Mouse (Mus musculus) frontal cortex, adult (tissue): Measurements from ENCODE around the gene Vmn1r208.
A peak's percentile ranks its signal among the peaks of the same experiment; 100 is the strongest.
"Not testable (repeated sequence)": the region's sequence is repeated elsewhere in the genome, so short reads cannot be mapped to it uniquely, and the experiment has no call there.

ENCODE experiments used
- ATAC-seq: cut with Nextera tagmentation; 2 replicates; pipeline ENCODE4 v1.9.2; 2017; ENCODE audit warnings: mild to moderate bottlenecking, moderate library complexity, mixed read lengths; ENCODE audit not compliant: low TSS enrichment

The Vmn1r208 gene

GRCm38 (mm10) chr13:22777300-22777699 lies at the start of gene Vmn1r208:
Gene Vmn1r208, minus strand, starts transcription at chr13:22777400.
- ATAC-seq, result not testable (repeated sequence)

GRCm38 (mm10) chr13:22821601-22822000 lies 44.4 kb upstream of the Vmn1r208 start:
- not testable (repeated sequence) for ATAC-seq

- not testable (repeated sequence) for ATAC-seq
Measured at GRCm38 (mm10) chr13:22809582-22809981, 32.4 kb upstream of the Vmn1r208 start, which contains the start of gene Vmn1r209. Gene Vmn1r209, minus strand, starts transcription at chr13:22809682.

- not testable (repeated sequence) for ATAC-seq
Measured at GRCm38 (mm10) chr13:22788096-22788495, 10.9 kb upstream of the Vmn1r208 start.

- ATAC-seq, result not testable (repeated sequence)
Measured at GRCm38 (mm10) chr13:22784159-22784558, 7.0 kb upstream of the Vmn1r208 start.

GRCm38 (mm10) chr13:22771592-22771991 lies 5.6 kb downstream of the Vmn1r208 start:
- not testable (repeated sequence) for ATAC-seq

GRCm38 (mm10) chr13:22747524-22747923 lies 29.7 kb downstream of the Vmn1r208 start:
- peak; percentile 85 for ATAC-seq

- ATAC-seq, result not testable (repeated sequence)
Measured at GRCm38 (mm10) chr13:22729529-22729928, 47.7 kb downstream of the Vmn1r208 start, which contains the start of gene Vmn1r207-ps. Gene Vmn1r207-ps, minus strand, starts transcription at chr13:22729629.
